Mouse (Mus musculus): ENCODE measurements around the gene Mrpl9.

The Mrpl9 gene

DNA sequence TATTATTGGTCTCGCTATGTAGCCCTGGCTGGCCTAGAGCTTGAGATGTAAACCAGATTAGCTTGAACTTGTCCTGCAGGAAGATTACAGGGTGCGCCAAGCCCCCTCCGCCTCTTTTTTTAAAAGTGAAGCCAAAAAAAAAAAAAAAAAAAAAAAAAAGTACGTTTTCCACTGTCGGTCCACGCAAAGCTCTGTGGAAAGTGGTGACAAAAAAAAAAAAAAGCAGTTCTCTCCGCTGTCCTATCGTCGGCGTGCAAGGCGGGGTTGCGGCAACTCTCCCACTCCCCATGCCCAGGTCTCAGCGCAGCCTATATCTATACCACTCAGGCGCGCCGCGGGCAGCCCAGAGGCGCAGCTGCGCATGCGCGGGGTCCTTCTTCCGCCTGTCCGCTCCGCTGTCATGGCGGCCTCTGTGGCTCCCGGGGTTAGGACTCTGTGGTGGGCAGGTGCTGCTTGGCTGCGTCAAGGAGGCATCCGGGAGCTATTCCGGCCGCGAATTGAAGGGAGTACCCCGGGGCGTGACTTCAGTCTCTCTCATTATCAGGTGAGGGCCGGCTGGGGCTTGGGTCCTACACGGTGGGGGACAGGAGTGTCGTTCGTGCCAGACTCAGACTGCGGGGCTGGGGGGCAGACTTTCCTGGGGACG lies at the start of gene Mrpl9:
TSS of gene Mrpl9 (plus strand) at position 368 of the 646 bp plus-strand sequence.
- DNase-seq (ENCODE audit: low spot score): peak; percentile 95

DNA sequence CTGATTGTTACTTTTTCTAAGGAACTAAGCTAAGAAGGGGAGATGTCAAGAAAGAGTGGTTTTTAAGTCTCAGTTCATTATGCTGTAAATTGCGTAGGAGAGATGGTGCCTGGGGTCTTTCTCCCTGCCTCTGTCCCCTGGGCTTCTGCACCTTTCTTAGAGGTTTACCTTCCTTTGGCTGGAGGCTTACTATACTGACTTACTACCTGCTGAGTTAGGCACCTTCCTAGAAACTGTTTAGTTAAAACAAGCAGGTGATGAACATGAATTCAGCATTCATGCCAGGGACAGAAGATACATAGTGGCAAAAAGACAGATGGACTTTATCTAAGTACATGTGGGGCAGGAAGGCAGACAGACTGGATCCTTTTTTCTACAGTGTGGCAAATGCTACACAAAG lies 46.8 kb upstream of the Mrpl9 start:
- no peak for DNase-seq (ENCODE audit: low spot score)

DNA sequence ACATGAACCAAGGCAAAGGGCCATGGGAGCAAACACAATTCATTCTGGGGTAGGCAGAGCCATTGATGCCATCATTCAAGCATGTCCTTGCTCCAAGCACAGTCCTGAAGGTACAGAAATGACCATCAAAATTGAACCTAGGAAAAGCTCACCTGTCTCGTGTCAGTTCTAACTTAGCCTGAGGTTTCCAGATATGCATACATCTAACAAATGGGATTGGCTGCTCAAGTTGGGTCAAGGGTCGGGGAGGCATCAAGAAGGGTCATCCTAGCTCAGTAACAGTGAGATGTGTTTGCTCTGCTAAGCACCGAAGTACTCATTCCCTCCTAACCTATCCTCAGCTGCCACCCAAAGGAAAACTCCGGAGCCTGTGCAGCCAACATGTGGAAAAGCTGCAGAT lies 46.3 kb upstream of the Mrpl9 start:
- no peak for DNase-seq (ENCODE audit: low spot score)

DNA sequence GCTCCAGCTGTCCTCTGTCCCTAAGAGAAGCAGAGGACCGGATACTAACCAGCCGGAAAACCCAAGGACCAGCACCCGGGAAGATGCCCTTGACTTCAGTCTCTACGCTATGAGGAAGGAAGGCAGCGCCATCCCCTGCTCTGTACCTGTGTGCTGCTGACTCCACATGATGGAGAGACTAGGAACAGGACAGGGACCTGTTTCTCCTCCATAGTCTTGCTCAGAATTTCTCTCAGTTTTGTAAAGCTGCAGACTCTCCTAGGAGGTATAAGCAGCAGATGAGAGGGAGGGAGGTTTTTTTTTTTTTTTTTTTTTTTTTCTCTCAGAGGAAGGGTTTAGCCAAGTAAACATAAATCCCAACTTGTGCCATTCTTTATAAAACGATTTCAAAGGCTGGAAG lies 44.9 kb upstream of the Mrpl9 start, which contains the start of gene Lingo4:
TSS of gene Lingo4 (plus strand) at position 301 of the 400 bp plus-strand sequence.
- no peak for DNase-seq (ENCODE audit: low spot score)

DNA sequence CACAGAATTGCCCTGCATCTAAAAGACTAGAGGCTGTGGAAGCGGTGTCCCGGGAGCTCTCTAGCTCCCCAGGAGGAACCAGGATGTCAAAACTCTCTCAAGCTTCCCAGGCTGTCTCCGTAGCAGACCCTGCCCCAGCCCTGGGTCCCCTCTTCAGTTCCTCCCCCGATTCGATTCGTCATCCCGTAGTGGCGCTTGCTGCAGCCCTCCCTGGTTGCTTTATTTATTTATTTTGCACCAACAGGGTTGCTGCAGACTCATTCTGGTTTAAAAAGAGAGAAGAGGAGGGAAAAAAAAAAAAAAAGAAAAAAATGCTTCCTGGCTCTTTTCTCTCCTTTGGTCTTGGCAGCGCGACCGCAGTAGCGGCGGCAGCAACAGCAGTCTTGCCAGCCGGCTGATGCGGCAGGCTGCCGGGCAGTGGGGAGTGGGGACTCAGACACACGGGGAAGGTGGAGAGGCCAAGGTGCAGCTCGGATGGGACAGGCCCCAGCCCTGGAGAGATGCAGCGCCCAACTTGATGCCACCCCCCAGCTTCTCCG lies 44.1 kb upstream of the Mrpl9 start:
- no peak for DNase-seq (ENCODE audit: low spot score)

DNA sequence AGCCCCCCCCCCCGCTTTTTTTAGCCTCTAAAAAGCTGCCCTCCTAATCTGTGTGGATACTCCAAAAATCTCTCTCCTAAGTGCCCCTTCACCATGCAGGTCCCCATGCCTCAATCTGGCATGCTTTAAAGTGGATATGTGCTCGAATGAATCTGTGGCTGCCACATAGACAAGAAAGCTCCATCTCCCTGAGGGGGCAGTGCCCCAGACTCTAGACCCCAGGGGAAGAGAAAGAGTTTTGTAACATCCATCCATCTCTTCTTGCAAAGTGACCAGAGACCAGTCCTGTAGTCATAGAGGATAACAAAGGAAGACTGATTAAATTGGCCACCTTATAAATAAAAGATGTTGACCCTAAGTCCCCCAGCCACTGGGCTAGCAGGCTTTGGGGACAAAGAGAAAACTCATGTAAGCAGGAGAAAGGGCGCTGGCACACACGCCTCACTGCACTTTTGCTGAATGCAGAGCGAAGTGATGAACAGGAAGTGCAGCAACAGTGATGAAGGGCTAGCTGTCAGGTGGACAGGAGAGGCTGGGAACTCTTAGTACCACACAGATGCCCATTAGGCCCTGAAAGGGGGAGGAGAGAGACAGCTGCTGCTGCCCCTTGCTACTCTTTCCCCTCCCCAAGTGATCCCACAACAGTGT lies 43.3 kb upstream of the Mrpl9 start:
- DNase-seq (ENCODE audit: low spot score): no peak

DNA sequence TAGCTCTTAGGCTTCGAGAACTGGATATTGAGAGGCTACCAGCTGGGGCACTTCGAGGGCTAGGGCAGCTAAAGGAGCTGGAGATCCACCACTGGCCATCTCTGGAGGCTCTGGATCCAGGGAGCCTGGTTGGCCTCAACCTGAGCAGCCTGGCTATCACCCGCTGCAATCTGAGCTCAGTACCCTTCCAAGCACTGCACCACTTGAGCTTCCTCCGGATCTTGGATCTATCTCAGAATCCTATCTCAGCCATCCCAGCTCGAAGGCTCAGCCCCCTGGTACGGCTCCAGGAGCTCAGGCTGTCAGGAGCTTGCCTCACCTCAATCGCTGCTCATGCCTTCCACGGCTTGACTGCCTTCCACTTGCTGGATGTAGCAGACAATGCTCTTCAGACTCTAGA lies 40.7 kb upstream of the Mrpl9 start:
- DNase-seq (ENCODE audit: low spot score): no peak

DNA sequence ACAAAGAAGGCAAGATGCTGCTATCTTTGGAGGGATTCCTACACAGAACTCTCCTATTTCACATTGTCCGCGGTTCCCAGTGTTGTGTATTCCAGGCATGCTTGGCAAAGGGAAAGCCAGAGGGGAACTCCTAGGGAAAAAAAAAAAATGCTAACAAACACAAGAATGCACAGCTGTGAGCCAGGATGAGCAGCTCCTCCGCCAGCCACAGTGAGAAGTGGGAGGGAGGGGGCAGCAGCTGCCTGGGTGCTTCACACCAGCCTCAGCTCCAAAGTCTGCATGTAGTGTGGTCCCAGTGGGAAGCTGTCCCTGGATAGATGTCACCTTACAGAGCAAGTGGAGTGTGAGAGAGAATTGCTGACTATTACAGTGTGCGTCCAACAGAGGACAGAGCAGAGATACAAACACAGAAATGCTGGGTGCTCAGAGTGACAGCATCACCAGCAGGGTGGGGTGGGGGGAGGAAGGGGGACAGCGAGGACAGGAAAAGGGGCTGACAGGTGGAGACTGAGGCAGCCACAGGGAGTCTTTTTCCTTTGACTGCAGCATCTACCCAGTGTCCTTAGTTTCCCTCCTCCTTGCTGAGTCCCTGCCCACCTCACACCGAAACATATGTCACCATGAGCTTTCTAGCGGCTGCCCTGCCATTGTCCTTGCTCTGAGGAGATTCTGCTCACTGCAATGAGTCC lies 38.6 kb upstream of the Mrpl9 start:
- no peak for DNase-seq (ENCODE audit: low spot score)

DNA sequence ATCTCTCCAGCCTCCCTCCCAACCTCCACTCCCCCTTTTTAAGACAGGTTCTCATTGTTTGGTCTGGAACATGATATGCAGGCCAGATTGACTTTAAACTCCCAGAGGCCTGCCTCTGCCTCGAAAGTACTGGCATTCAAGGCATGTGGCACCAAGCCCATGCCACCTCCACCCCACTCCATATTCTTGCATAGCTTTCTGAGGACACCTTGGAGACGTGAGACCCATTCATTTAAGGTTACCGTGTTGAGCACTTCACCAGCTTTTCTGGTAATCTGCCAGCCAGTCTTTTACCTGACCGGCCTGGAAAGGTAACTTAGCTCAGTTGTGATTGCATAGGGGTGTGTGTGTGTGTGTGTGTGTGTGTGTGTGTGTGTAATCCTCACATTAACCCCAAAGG lies 37.6 kb upstream of the Mrpl9 start:
- no peak for DNase-seq (ENCODE audit: low spot score)

DNA sequence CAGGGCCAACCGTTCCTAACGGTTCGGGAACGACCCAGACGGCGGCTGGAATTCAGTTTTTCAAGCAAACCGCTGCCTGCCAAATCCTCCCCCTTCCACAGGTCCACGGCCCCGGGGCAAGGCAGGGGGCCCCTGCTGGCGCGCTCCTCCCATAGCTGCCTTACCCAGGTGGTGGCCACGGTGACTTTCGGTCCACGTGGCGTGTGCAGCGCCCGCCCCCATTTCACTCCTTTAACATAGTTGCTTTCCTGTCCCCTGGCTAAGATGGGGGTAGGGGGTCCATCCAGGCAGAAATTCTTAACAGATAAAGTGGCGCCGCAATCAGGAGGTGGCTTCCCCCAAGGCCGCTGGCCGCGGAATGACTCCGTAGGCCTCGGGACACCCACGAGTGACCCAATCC lies 30.6 kb upstream of the Mrpl9 start:
- no peak for DNase-seq (ENCODE audit: low spot score)

DNA sequence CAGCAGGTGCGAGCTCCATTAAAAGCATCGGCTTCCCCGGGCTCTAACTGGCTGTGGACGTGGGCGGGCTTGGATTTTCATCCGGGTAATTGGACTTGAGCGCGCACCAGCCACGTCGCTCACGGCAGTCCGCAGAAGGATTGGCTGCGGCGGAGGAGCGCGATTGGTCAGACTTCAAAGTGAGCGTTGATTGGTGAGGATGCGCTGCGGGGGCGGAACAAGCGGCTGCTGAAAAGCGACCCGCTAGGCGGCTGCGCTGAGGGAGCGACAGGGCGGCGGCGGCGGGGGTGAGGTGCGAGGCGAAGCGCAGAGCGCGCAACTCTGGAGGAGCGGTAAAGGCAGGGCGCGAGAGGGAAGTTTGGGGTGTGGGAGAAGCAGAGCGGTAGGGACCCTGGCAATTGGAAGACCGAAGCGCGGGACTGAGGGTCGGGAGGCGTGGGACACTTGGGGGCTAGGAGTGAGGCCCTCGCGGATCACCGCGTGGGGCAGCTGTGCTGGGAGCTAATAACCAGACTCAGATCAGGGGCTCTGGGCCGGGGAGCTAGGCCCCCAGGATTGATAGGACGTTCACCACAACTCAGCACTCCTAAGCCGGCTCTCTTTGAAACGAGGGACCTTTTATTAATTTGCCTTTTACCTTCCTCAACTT lies 30.0 kb upstream of the Mrpl9 start, which contains the start of gene Tdrkh:
TSS of gene Tdrkh (plus strand) at position 243 of the 649 bp plus-strand sequence.
- peak; percentile 94 for DNase-seq (ENCODE audit: low spot score)

DNA sequence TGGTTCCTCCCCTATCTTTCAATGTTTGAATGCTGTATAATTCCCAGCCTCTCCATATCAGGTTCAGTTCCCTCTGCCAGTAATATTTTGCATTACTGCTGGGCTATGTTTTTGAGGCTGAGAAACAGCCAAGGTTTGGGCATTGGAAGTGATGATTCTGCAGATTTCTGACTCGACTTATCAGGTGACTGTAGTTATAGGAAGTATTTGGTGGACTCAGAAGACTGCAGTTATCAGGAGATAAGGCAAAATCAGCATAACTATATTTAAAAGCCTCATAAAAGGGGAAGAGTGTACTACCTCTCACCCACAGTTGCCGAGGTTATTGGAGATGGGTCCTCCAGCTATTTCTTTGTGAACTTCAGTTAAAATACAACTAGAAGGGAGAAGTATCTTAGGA lies 12.1 kb upstream of the Mrpl9 start:
- DNase-seq (ENCODE audit: low spot score): no peak

DNA sequence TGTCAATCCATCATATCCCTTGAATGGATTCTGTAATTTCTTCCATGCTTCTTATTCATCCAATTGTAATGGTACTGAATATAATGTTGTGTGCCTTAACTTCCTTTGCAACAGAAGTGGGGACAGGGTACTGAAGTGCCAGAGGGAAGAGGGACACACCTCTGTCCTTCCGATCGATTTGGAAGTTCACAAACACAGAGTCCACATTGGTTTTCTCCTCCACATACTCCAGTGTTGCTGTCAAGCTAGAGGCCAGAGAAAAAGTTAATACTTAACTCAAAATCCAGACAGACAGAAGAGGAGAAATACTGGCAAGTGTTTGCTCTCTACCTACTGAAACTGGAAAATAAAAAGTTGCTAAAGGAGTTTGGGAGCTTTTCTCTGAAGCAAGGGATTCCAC lies 8.8 kb upstream of the Mrpl9 start:
- no peak for DNase-seq (ENCODE audit: low spot score)

DNA sequence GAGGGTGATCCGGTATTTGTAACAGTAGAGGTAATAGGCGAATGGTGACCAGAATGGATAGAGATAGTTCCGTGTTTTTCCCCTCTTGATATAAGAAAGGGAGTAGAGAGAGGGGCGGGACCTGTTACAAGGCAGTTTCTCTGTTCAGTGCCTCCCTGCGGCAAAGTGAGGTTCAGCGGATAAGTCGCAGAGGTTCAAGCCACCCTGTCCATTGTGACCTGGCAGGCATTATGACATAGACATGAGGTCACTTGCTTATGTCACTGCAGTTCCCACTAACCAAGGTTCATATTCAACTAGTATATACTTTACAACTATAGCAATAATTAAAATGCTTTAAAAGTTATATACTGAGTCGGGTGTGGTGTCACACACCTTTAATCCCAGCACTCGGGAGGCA lies 6.7 kb upstream of the Mrpl9 start:
- no peak for DNase-seq (ENCODE audit: low spot score)

DNA sequence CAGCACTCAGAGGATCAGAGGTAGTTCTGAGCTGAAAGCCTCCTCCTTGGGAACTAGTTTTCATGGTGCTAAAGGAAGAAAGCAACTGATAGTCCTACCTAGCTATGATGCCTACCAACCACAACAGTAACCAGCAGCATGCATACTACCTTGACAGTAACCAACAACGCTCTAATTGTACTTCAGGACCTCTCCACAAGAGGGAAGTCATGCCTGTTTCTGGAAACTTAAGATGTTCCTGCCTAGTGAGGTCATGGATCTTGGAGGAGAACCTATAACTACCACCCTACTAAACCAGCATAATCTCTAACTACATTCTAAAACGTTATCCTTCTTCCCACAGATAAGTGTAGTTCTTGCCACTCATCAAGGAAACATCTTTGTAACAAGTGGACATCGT lies 1.9 kb upstream of the Mrpl9 start:
- DNase-seq (ENCODE audit: low spot score): no peak

DNA sequence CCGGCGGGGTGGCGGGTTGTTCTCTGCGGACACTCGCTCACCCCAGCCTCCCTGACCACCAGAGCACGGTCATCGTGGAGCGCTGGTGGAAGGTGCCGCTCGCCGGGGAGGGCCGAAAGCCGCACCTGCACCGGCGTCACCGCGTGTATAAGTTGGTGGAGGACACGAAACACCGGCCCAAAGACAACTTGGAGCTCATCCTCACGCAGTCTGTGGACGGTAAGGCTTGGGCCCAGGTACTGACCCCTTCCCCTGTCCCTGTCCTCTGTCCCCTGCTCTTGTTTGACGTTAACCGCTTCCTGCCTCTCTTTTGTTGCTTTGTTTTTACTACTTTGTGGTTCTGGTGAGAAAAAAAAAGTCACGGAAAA lies 463 bp downstream of the Mrpl9 start, which contains the start of gene Oaz3:
TSS of gene Oaz3 (minus strand) at position 319 of the 368 bp plus-strand sequence.
- DNase-seq (ENCODE audit: low spot score): no peak

DNA sequence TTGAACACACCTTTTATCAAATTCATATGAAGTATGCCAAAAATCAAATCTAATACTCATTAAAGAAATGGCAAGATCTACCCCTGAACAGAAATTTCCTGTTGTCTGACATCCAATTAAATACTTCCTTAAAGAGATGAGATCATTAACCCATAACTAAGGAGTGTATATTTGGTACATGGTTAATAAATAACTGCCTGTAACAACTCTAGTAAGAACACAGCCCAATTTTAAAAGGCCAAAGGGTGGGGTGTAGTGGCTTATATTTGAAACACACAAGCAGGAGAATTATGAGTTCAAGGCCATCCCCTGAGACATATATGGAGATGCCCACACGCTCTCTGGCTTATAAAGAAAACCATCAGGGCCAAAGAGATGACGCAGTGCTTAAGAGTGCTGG lies 6.3 kb downstream of the Mrpl9 start:
- no peak for DNase-seq (ENCODE audit: low spot score)

DNA sequence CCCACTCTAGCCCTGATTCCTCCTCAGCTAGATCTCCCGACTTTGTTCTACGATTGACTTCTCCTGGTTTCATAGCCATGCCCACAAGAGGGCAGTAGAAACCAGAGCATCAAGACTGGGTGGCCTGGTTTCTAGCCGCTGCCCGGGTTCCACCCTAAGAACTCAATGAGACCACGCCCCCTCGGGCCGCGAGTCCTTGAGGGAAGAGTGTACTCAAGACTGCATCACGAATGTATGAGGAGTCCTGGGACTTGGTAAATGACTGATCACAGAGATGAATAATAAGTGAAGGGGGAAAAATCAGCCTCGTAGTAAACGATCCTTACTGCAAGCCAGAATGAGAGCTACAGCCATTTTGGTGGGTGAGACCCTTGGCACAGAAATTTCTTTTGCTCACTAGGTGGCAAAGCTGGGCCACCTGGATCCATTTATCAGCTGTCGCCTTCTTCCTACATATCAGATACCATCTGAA lies 13.4 kb downstream of the Mrpl9 start:
- peak; percentile 86 for DNase-seq (ENCODE audit: low spot score)

DNA sequence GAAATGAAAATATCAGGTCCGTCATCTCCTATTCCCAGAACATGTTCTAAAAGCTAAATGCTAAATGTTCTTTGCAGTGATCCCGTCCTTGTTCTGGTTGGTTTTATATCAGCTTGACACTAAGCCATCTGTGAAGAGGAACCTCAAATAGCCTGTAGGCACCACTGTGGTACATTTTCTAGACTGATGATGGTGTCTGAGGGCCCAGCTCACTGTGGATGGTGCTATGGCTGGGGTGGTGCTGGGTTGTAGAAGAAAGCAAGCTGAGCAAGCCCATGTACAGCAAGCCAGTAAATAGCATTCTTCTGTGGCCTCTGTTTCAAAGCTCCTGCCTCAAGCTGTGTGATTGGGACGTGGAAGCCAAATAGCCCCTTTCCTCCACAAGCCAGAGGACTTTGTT lies 13.9 kb downstream of the Mrpl9 start:
- no peak for DNase-seq (ENCODE audit: low spot score)

DNA sequence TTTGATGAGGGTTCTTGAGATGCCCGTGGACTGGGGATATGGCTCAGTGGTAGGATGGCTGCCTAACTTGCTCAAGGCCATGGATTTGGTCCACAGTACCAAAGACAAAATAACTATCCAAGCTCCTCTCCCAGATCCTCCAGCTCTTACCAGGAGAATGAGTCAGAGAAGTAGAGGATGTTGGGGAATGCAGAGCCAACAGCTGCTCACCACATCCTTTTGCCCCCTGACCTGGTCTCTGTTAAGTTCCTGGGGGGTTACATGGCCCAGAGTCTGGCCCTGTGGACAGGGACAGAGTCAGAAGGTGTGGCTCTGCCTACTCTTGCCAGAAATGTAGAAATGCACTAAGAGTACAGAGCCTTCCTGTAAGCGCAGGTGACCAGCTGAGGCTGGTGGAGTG lies 16.7 kb downstream of the Mrpl9 start:
- no peak for DNase-seq (ENCODE audit: low spot score)

DNA sequence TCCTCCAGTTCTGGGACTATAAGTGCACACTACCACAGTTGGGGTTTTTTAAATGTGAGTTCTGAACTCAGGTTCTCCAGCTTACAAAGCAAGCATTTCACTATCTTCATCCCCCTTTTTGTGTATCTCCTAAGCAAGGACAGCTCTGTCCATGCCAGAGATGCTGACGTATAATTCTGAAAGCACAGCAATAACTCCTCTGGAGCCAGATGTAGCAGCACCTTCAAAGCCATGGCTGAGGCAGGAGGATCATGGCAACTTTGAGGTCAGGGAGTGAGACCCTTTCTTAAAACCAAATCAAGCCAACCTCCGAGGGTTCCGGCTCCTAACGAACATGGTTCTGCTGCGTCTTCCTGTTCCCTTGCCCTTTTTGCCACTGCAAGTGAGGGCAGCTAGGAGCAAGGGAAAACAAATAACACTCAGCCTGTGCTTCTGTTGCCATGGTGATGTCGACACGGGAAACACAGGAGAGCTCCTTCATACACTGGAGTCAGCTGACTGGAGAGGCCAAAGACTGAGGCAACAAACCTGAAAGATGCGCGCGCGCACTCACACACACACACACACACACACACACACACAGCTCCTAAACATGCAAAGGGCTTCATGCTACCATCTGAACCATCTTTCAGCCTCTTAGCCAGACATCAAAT lies 20.9 kb downstream of the Mrpl9 start:
- DNase-seq (ENCODE audit: low spot score): no peak
